Mouse (Mus musculus) lung, embryonic 14.5 days (tissue): ENCODE measurements around the gene Slco3a1. TPM values are rescaled to one million over a fixed set of nuclear protein-coding genes. Genes with fewer than 3 reads are reported as not detected.

Experiments used
- ATAC-seq: fragments of 200-750 bp; cut with Nextera tagmentation; 2 replicates; pipeline ENCODE4 v1.8.0; 2017; ENCODE audit warnings: mild to moderate bottlenecking, moderate TSS enrichment, moderate library complexity; ENCODE audit not compliant: insufficient read depth
- DNase-seq: peaks from one replicate; pipeline ENCODE4 v3.0.0-alpha.2; 2015
- H3K27ac ChIP-seq: fragments of 300-500 bp; sonication (generic); 2 replicates; pipeline ENCODE4 v1.5.1; 2014; ENCODE audit warnings: low read depth, mild to moderate bottlenecking, moderate library complexity
- H3K27me3 ChIP-seq: fragments of 300-500 bp; sonication (generic); 2 replicates; pipeline ENCODE4 v1.6.1; 2014; ENCODE audit warnings: low read length, control low read depth; ENCODE audit not compliant: insufficient read depth
- H3K36me3 ChIP-seq: fragments of 300-500 bp; sonication (generic); 2 replicates; pipeline ENCODE4 v1.6.1; 2014; ENCODE audit warnings: control low read depth; ENCODE audit not compliant: insufficient read depth
- H3K4me1 ChIP-seq: fragments of 300-500 bp; sonication (generic); 2 replicates; pipeline ENCODE4 v1.6.1; 2014; ENCODE audit warnings: antibody characterized with exemption, control low read depth; ENCODE audit not compliant: insufficient read depth
- H3K4me2 ChIP-seq: fragments of 300-500 bp; sonication (generic); 2 replicates; pipeline ENCODE4 v1.6.1; 2014; ENCODE audit warnings: mild to moderate bottlenecking
- H3K4me3 ChIP-seq: fragments of 300-500 bp; sonication (generic); 2 replicates; pipeline ENCODE4 v1.5.1; 2014; ENCODE audit warnings: low read depth, low read length
- H3K9ac ChIP-seq: fragments of 300-500 bp; sonication (generic); 2 replicates; pipeline ENCODE4 v1.6.1; 2014
- H3K9me3 ChIP-seq: fragments of 300-500 bp; sonication (generic); 2 replicates; pipeline ENCODE4 v1.6.1; 2016; ENCODE audit warnings: low read depth, low read length, control low read depth
- CTCF ChIP-seq: IDR thresholded peaks from 2 replicates; pipeline ENCODE4 v1.5.1; 2016; ENCODE audit warnings: antibody characterized with exemption, low read depth
- WGBS: fragments of 180-500 bp; shearing (Covaris S2); extraction: QIAGEN DNeasy Blood & Tissue Kit; methylation state at CpG from one replicate; pipeline ENCODE4 v1.1.7; 2014; 5-methylcytosine and 5-hydroxymethylcytosine counted together
- polyA plus RNA-seq: library from polyadenylated mRNA; unstranded; fragments of >200 nt; fragmentation: Nextera tagmentation; extraction: Ambion mirVana; gene quantifications from 2 replicates; pipeline ENCODE4 v1.2.1, GENCODE M21; 2014

The Slco3a1 gene
- polyA plus RNA-seq, 1 experiment from 2014 or later, result 4.2 TPM

- no peak for TF ChIP-seq CTCF
- H3K36me3 ChIP-seq, result no peaks in the 10 kb centered on the region
- no peaks in the 10 kb centered on the region for H3K27me3 ChIP-seq
- DNase-seq, result no peak
- 49% methylated on average over 2 of the region's 2 CpGs for WGBS
- no peak overlapping the region for H3K9ac ChIP-seq
- no peak overlapping the region for H3K27ac ChIP-seq
- H3K4me2 ChIP-seq, result no peak overlapping the region
- no peak overlapping the region for H3K4me3 ChIP-seq
- no peaks in the 10 kb centered on the region for H3K9me3 ChIP-seq
- no peak for ATAC-seq
- no peaks in the 10 kb centered on the region for H3K4me1 ChIP-seq
Observed at GRCm38 (mm10) chr7:74436642-74437041, 117.9 kb downstream of the Slco3a1 start.

DNA sequence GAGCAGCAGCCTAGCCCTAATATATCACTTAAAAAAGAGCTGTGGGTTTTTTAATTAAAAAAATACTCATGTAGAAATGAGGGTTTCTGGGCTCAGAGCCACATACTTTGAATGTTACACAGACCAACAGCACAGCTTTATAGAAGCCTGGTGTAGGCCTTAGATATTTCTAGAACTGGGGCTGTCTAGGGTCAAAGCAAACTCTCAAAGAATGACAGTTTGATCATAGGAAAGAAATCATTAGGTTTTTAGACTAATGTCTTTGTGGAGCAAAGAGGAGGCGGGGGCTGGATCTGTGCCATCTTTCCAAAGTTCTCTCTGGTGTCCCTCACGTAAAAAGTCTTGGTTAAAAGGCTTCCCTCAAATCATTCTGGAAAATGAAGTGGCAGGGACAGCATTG is 121.6 kb downstream of the Slco3a1 start:
- 47% methylated on average over 2 of the region's 2 CpGs for WGBS
- DNase-seq (peak; percentile 64), ATAC-seq (0 out of 2 replicates have a peak, but pooled peaks have one; percentile 35)

DNA sequence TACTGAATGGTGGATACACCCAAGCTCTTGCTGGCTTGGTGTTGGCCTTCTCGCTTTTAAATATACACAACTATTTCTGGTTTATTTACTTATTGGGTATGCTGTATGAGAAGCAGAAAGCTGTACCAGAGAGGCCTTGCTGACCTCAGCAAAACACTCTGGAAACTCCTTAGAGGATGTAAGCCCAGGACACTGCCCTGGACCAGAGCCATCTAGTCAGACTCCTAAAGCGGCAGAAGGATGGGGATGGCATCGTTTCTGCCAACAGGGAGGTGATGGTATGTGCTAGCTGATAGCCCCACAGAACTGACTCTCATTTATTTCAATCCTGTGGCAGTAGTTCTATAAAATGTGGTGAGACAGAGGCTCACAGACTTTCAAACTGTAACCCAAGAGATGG is 125.3 kb downstream of the Slco3a1 start:
- Histone ChIP-seq H3K27me3 (no peaks in the 10 kb centered on the region), H3K4me3 (no peak overlapping the region), H3K9ac (no peak overlapping the region), H3K4me2 (no peak overlapping the region), H3K4me1 (peaks cover 7% of the 10 kb centered on the region; the same call in 1 of the 2 replicates), H3K36me3 (no peaks in the 10 kb centered on the region), H3K9me3 (no peaks in the 10 kb centered on the region), H3K27ac (no peak overlapping the region)
- no peak for TF ChIP-seq CTCF
- ATAC-seq, result no peak
- WGBS, result 64% methylated on average over 3 of the region's 3 CpGs
- no peak for DNase-seq

More for the DNA sequence above, 121.6 kb downstream of the Slco3a1 start:
- H3K4me1 ChIP-seq, result no peaks in the 10 kb centered on the region
- no peak overlapping the region for H3K27ac ChIP-seq
- H3K9ac ChIP-seq, result no peak overlapping the region
- no peak overlapping the region for H3K4me2 ChIP-seq
- H3K27me3 ChIP-seq, result no peaks in the 10 kb centered on the region
- TF ChIP-seq CTCF, result no peak
- H3K36me3 ChIP-seq, result no peaks in the 10 kb centered on the region
- no peaks in the 10 kb centered on the region for H3K9me3 ChIP-seq
- H3K4me3 ChIP-seq, result no peak overlapping the region

DNA sequence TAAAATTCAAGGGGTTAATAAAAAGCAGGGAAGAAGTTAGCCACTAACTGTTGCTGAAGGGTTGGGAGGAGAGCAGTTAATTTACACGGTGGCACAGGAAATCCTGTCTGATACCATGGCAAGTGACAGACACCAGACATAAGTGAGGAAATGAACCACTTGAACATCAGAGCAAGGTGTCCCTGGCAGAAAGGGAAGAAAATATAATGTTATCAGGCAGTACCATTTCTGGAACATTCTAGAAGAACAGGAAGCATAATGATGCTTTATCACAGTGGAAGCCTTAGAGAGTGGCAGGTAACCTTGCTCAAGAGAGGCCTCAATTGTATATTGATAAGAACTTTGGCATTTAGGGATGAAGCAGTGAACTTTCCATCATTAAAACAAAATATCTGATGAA is 127.4 kb downstream of the Slco3a1 start:
- Histone ChIP-seq H3K4me2 (no peak overlapping the region), H3K4me3 (no peak overlapping the region), H3K27me3 (no peaks in the 10 kb centered on the region), H3K36me3 (no peaks in the 10 kb centered on the region), H3K9me3 (no peaks in the 10 kb centered on the region), H3K4me1 (peaks cover 9% of the 10 kb centered on the region; the same call in 1 of the 2 replicates), H3K9ac (no peak overlapping the region), H3K27ac (no peak overlapping the region)
- DNase-seq (no peak), ATAC-seq (no peak)
- WGBS, result 29% methylated on average over 1 of the region's 1 CpGs
- TF ChIP-seq CTCF, result no peak

GRCm38 (mm10) chr7:74425941-74426340 is 128.6 kb downstream of the Slco3a1 start:
- no peaks in the 10 kb centered on the region for H3K27me3 ChIP-seq
- H3K9me3 ChIP-seq, result no peaks in the 10 kb centered on the region
- no peak overlapping the region for H3K4me3 ChIP-seq
- DNase-seq (peak; percentile 11), ATAC-seq (peak; percentile 44; the same call in 1 of the 2 replicates)
- peaks cover 9% of the 10 kb centered on the region; the same call in 1 of the 2 replicates for H3K4me1 ChIP-seq
- 86% methylated on average over 1 of the region's 1 CpGs for WGBS
- no peak overlapping the region for H3K4me2 ChIP-seq
- H3K27ac ChIP-seq, result no peak overlapping the region
- no peak overlapping the region for H3K9ac ChIP-seq
- TF ChIP-seq CTCF, result no peak
- H3K36me3 ChIP-seq, result no peaks in the 10 kb centered on the region

DNA sequence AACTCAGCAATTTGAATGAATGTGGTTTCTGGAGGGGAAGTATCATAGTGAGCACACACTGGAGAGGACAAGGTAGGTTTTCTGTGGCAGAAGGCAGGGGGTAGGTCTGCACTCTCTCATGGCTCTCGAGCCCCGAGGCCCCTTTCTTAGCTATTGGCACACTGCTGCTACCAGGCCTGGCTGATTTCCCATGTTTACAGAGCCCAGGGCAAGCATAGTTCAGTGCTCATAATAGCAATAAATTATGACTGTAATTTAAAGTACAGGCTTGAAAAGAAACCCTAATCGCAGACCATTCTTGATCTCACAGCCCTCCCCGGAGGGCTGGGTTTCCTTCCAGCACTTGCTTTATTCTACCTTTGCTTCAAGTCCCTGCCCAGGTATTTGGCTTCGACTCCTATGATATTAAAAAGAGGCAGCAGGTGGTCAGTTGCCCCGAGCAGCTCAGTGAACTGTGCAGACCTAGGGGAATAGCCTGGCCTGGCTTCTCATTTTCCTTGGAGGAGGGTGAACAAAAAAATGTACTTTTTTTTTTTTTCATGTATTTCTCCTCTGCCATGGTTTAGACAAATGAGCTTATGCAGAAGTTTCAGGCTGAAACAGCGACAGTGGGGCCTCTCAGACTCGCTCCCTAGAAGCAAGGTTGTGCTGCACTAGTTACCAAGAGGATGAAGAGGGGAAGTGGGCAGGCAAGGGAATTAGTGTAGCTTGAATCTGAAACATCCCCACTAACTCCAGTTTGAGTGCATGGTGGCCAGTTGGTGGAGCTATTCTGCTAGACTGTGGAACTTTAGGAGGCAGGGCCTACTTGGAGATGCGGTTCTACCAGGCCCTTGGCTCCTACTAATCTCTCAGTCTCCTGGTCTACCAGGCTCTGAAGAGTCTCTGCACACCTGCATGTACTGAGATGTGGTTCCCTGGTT is 130.4 kb downstream of the Slco3a1 start:
- Histone ChIP-seq H3K9ac (no peak overlapping the region), H3K36me3 (no peaks in the 10 kb centered on the region), H3K4me2 (no peak overlapping the region), H3K4me1 (peaks cover 9% of the 10 kb centered on the region; the same call in 1 of the 2 replicates), H3K27ac (peak overlapping the region; percentile 63), H3K27me3 (no peaks in the 10 kb centered on the region), H3K4me3 (no peak overlapping the region), H3K9me3 (no peaks in the 10 kb centered on the region)
- peak; percentile 51 for TF ChIP-seq CTCF
- DNase-seq (peak; percentile 65), ATAC-seq (peak; percentile 68)
- WGBS, result 39% methylated on average over 9 of the region's 9 CpGs

- TF ChIP-seq CTCF, result no peak
- Histone ChIP-seq H3K4me3 (no peak overlapping the region), H3K36me3 (no peaks in the 10 kb centered on the region), H3K27me3 (no peaks in the 10 kb centered on the region), H3K27ac (no peak overlapping the region), H3K4me2 (no peak overlapping the region), H3K9me3 (no peaks in the 10 kb centered on the region), H3K9ac (no peak overlapping the region), H3K4me1 (peaks cover 9% of the 10 kb centered on the region; the same call in 1 of the 2 replicates)
- ATAC-seq (no peak), DNase-seq (no peak)
- WGBS, result 63% methylated on average over 3 of the region's 3 CpGs
Observed at GRCm38 (mm10) chr7:74423316-74423715, 131.3 kb downstream of the Slco3a1 start.
